Mouse (Mus musculus) CD4-positive, CD25-positive, alpha-beta regulatory T cell, adult 9 weeks (primary cell): ENCODE measurements around the gene Prg3. TPM values are rescaled to one million over a fixed set of nuclear protein-coding genes. Genes with fewer than 3 reads are reported as not detected.

Experiments used
- polyA plus RNA-seq: library from polyadenylated mRNA; unstranded; fragments of 100-300 nt; shearing (Covaris generic); gene quantifications from one replicate; pipeline ENCODE4 v1.2.1, GENCODE M21; 2017

The Prg3 gene
- 0.61 TPM for polyA plus RNA-seq

GRCm38 (mm10) chr2:84987930-84988329 is at the start of gene Prg3:
TSS of gene Prg3 (plus strand) at chr2:84988215.

GRCm38 (mm10) chr2:84980188-84980587 is 7.8 kb upstream of the Prg3 start, which contains the start of gene Prg2:
TSS of gene Prg2 (plus strand) at chr2:84980461.

GRCm38 (mm10) chr2:85037047-85038026 is 49.3 kb downstream of the Prg3 start, which contains the start of the genes Ssrp1 and P2rx3:
TSS of gene Ssrp1 (plus strand) at chr2:85037234.
TSS of gene P2rx3 (minus strand) at chr2:85037462.

Other genes with a start within 250 kb of the Prg3 start
- gene Gm19426, start 244.6 kb upstream of the Prg3 start, polyA plus RNA-seq, result not detected
- gene Serping1, start 212.8 kb upstream of the Prg3 start, polyA plus RNA-seq, result not detected
- gene Ube2l6, start 189.4 kb upstream of the Prg3 start, polyA plus RNA-seq, result 53.5 TPM
- gene Smtnl1, start 165.6 kb upstream of the Prg3 start, polyA plus RNA-seq, result not detected
- 37.3 TPM for gene Timm10, start 161.2 kb upstream of the Prg3 start, polyA plus RNA-seq
- gene Slc43a1, start 149.4 kb upstream of the Prg3 start, polyA plus RNA-seq, result 8.3 TPM
- gene Rtn4rl2, start 101.5 kb upstream of the Prg3 start, polyA plus RNA-seq, result not detected
- 9.2 TPM for gene Slc43a3, start 51.6 kb upstream of the Prg3 start, polyA plus RNA-seq
- gene Prg2, start 7.8 kb upstream of the Prg3 start, polyA plus RNA-seq, result not detected
- gene Ssrp1, start 49.0 kb downstream of the Prg3 start, polyA plus RNA-seq, result 246 TPM
- 0.15 TPM for gene P2rx3, start 49.2 kb downstream of the Prg3 start, polyA plus RNA-seq
- gene Tnks1bp1, start 59.8 kb downstream of the Prg3 start, polyA plus RNA-seq, result 18.0 TPM
- gene Aplnr, start 148.0 kb downstream of the Prg3 start, polyA plus RNA-seq, result not detected
- not detected for gene Lrrc55, start 209.0 kb downstream of the Prg3 start, polyA plus RNA-seq